Mouse (Mus musculus) T-helper 1 cell (primary cell): Measurements from ENCODE around the gene Nptxr.

ENCODE experiments used
- in situ Hi-C: fragments of 300-600 bp; cut with MboI, MseI; formaldehyde crosslinking; loops from one replicate; pipeline ENCODE4 v1.15.1; 2025; ENCODE audit warnings: high pct_unique_total_duplicates

Nptxr gene

GRCm38 (mm10) chr15:79791502-79791901, 13.1 kb downstream of the Nptxr start:
- in situ Hi-C loops: no loop called here

GRCm38 (mm10) chr15:79790905-79791304, 13.7 kb downstream of the Nptxr start:
- in situ Hi-C loops: no loop called here

DNA sequence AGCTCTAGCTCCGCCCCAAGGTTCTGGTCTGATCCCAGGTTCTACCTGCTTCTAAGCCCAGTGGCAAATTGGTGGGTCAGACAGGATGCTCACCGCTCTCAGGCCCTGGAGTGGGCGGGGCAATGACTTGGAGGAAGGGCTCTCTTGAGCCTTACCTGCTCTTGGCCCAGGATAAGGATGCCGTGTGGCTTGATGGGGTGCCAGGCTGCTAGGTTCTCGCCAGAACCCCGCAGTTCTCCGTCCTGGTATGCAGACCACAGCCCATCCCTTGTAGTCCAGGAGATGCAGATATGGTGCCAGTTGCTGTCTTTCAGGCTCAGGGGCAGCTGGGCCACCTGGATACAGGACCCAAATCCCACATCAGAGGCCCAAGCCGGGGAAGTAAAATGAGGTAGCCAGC, 14.5 kb downstream of the Nptxr start:
- in situ Hi-C loops: no loop called here

DNA sequence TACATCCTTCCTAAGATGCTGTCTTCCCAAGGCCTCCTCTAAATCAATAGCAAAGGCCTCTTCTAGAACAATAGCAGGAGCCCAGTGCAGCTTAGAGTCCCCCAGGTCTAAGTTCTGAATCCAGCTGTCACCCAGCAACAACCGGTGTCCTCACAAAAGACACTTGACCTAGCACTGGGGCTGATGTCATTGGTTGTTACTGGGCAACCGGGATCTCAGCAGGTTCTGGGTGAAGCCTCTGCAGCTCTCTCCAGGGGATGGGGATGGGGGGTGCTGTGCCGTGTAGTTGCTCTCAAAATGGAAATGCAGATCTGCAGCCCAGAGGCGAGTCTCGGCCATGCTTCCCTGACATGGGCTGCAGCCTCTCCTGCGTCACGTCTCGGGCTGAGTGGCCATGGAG, 16.8 kb downstream of the Nptxr start:
- in situ Hi-C loops: no loop called here

GRCm38 (mm10) chr15:79785056-79785455, 19.5 kb downstream of the Nptxr start:
- in situ Hi-C loops: no loop called here

DNA sequence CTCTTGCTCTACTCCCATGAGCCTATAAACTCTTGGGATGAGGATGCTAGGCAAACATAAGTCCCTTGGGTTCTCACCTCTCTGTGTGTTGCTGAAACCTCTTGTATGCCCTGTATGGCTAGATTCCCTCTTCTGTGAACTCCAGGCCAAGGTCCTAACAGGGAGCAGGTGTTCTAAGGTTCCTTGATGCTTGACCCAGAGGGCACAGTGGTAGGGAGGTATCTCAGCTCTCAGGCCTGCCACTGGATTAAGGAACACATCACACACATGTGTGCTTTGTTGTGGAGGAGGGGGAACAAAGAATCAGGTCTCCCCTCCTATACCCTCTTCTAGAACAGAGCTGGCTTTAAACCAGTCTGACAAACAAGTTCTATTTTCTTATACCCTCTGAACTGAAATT, 26.8 kb downstream of the Nptxr start, which contains the start of gene Dnal4:
Dnal4 (minus strand) TSS at position 101 of the 400 bp plus-strand sequence.
- in situ Hi-C loops: loop anchor here (10.0 kb wide), 1 partner anchor 1593 kb away; no protein-coding TSS in a partner anchor

DNA sequence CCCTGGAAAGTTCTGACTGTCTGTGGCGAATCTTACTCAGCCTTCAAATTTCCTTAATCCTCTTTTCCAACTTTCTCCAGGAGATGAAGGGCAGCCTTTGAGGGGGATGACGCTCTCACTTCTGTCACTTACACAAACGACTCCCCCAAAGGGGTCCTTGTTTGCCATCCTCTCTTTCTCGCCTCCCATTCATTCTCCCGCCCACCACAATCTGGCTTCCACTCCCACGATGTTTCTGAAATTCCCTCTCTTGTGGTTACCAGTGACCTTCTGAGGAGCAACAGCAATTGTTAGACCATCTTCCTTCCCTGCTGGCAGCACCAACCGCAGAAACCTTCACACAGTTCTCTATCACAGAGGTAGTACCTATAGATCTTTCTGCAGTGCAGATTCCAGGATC, 28.9 kb downstream of the Nptxr start:
- in situ Hi-C loops: loop anchor here (10.0 kb wide), 1 partner anchor 1591 kb away; no protein-coding TSS in a partner anchor

DNA sequence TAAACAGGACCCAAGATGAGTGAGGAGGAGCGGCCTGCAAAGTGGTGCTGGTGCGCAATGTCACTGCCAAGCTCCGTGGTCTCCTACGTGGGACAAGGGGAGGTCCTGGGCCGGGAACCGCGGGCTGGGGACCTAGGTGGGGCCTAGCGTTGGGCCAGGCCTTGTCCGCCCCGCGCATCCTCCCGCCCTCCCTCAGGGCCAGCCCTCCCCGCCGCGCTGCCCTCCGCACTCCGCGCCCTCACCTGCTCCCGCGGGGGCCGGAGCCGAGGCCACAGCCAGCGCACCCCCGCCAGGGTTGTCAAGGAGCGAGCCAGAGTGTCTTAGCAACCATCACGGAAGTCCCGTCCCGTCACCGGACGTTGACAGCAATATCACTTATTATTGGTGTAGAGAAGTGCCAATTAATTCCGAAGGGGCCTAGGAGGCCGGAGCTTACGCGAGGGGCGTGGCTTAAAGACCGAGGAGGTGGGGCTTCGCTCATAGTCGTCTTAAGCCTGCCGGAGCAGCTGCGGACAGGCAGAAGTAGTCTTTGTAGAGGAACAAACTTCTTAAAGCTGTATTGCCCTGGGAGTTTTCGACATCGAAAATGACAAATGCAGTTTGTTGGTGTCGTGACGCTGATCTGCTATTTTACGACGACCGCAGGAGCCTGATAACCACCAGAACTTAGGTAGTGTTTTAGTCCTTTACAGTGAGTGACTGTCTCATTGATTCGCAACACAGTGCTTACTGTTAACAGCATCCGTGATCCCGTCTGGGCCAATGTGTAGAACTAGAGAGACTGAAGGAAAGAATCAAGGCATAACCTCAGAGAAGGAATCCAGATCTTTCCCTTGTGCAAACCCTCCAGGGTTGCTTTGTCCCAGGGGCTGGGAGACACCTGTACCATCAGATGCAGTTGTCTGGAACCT, 30.2 kb downstream of the Nptxr start:
- in situ Hi-C loops: loop anchor here (10.0 kb wide), 1 partner anchor 1590 kb away; no protein-coding TSS in a partner anchor

DNA sequence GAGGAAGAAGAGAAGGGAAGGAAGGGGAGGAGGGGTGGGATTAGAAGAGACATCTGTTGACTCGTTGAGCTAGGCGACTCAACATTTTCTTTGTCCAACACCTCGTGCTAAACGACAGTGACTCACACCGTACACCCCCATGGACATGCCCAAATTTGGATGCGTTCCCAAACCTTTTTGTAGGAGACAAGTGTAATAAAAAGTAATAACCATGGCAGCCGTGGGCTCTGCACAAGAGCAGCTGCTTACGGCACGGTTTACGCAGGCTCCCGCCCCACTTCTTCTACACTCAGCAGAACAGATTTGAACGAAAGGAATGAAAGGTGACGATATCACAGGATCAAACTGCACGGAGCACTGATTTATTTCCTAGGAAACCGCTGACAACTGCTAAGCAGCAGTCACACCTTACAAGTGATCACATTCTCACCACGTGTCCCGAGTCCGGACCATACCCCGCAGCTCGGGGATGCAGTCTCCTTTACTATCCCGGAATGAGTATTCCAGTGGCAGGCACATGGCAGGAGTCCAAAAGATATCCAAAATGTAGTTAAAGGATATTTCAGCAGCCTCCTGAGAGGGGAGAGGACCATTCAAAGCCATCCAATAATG, 33.8 kb downstream of the Nptxr start:
- in situ Hi-C loops: loop anchor here (10.0 kb wide), 1 partner anchor 1586 kb away; no protein-coding TSS in a partner anchor

GRCm38 (mm10) chr15:79768302-79768701, 36.3 kb downstream of the Nptxr start:
- in situ Hi-C loops: no loop called here

DNA sequence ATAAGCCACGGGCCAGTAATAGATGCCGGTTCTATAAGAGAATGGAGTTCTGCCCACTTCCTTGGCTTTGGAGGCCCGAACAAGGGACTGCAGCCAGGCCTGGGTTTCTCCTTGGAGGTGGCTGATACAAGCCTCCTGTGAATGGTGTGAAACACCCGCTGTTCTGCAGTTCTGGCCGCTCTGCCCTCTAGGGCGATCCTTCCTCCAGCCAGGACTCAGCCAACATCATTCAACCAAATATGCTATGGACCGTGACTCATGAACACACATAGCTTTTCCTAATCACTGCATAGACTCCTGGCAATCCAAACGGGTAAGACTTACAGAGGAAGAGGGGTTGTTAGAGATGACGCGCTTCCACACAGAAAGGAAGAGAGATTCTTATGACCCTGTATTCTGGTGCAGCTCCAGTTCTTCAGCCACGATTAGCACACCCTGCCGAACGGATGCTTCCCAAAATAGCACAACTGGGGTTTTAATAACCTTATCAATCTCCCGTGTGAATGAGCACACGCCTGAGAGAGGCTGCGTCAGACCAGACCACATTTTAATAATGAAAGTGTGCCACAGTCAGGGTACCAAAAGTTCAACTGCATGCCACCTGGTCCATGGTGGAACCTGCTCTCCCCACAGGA, 37.1 kb downstream of the Nptxr start:
- in situ Hi-C loops: no loop called here

DNA sequence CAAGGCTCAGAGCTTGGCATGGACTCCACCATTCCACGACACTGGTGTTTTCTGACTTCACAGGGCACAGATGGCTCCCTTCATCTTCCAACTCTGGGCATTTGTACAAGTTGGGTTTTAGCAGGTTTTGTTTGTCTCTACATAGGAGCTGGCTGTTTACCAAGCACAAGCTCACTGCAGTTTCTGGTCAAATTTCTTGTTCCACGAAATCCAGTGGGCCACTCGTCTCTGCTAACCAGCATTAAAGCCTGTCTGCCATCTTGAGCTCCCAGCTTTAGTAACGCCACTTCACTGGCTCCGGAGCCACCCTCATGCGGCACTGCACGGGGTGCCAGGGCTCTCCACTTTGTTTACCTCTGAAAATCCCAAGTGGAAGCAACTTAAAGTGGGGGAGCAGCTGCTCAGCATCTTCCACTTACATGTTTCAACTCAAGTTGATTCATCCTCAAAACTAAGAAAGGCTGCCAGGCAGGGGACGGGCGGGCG, 37.9 kb downstream of the Nptxr start:
- in situ Hi-C loops: no loop called here

DNA sequence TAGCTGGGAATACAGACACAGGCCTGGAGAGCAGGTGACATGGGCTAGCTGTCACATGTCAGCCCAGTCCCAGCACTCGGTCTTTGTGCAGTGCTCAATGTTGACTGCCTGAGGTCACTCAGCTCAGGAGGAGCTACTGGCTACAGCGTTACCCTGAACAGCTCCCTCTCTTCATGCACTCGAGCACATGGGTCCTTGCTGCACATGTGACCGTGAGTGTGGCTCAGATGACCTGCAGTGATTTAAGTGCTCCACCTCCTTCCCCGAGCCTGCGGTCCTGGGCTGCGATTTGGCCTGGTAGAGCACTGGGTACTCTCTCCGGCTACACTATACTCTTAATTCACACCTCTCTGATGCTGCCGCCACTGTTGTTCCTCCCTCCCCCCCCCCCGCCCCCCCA, 38.4 kb downstream of the Nptxr start:
- in situ Hi-C loops: no loop called here

- in situ Hi-C loops: no loop called here
Observed at GRCm38 (mm10) chr15:79765361-79765760, 39.2 kb downstream of the Nptxr start.

- in situ Hi-C loops: no loop called here
Observed at GRCm38 (mm10) chr15:79764539-79765267, 39.9 kb downstream of the Nptxr start.

GRCm38 (mm10) chr15:79763601-79764246, 40.8 kb downstream of the Nptxr start:
- in situ Hi-C loops: no loop called here

DNA sequence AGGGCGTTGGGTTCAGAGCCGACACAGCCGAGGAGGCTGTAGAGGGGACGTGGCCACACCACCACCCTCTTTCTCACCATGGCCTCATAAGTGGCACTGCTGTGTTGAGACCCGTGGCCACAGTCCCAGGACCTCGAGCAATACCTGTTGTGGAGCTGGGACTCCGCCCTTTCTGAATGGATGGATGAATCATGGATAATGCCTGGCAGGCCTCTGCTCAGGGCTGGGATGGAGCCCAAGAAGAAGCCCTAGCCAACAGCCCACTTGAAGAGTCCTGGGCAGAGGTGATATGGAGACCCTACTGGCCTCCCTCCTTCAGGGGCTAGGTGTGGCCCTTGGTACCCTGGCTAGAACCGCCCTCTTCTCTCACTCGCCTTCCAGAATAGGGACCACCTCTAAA, 41.6 kb downstream of the Nptxr start:
- in situ Hi-C loops: no loop called here

GRCm38 (mm10) chr15:79760956-79761355, 43.6 kb downstream of the Nptxr start:
- in situ Hi-C loops: no loop called here

DNA sequence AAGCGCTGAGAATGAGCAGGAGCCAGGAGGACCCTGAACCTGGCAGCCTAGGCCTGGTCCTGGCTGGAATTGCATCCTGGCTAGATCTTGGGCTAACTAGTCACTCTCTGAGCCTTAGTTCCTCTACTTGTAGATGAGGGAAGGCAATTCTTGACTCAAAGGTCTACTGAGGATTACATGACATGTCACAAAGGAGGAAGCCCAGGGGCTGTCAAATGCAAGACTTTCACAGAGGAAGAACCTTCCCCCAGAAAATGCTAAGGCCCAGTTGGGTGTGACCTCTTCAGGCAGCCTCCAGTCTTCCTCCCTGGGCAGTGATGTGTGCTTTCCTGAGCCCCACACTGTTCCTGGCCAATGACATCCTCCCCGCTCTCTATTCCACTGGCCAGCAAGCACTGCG, 47.4 kb downstream of the Nptxr start:
- in situ Hi-C loops: no loop called here

- in situ Hi-C loops: no loop called here
Observed at GRCm38 (mm10) chr15:79755977-79756625, 48.5 kb downstream of the Nptxr start.
